Mouse (Mus musculus): ENCODE measurements around the gene Ehbp1.

Ehbp1 gene

DNA sequence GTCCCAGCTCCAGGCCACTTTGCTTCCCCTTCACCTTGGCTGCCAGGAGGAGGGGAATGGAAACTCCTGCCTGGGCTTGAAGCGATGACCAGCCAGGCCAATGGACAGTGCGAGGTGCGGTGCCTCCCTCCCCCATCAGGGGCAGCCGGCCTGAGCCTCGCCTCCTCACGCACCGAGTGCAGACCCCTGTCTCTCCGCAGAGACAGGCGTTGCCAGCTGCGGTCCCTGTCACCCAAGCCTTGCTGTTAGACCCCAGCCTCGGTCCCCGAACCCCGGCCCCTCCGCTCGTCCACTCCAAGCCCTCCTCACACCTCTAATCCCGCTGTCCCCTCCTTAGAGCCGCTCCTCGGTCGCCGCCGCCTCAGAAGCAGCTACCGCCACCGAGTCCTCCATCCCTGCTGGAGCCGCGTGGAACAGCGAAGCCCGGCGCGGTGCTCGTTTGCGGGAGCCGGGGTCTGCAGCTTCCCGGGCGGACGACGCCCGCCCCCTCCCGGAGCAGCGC is 55.7 kb downstream of the Ehbp1 start:
- no peak for DNase-seq (ENCODE audit: low spot score)

GRCm38 (mm10) chr11:22276656-22277055 is 65.4 kb downstream of the Ehbp1 start:
- DNase-seq (ENCODE audit: low spot score) = no peak

GRCm38 (mm10) chr11:22274144-22274543 is 67.9 kb downstream of the Ehbp1 start:
- no peak for DNase-seq (ENCODE audit: low spot score)

GRCm38 (mm10) chr11:22273378-22273777 is 68.7 kb downstream of the Ehbp1 start:
- DNase-seq (ENCODE audit: low spot score) = no peak

DNA sequence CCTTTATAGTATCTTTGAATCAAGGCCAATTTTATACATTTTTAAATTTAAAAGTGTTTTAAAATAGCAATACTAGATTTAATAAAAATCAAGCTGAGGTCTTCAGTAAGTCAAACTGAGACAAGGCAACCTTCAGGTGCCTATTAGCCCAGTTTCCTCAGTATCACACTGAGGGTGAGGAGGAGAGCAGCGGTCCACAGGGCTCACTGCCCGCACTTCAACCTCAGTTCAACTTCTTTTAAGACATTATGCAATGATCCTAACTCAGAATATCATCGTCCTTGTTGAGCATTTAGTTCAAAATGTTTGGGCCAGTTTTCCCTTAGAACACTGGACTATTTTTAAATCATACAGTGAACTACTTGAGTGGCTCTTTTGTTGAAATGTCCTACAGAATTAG is 70.2 kb downstream of the Ehbp1 start:
- DNase-seq (ENCODE audit: low spot score) = no peak

GRCm38 (mm10) chr11:22269643-22270042 is 72.4 kb downstream of the Ehbp1 start:
- no peak for DNase-seq (ENCODE audit: low spot score)

GRCm38 (mm10) chr11:22269173-22269572 is 72.9 kb downstream of the Ehbp1 start:
- DNase-seq (ENCODE audit: low spot score) = no peak

DNA sequence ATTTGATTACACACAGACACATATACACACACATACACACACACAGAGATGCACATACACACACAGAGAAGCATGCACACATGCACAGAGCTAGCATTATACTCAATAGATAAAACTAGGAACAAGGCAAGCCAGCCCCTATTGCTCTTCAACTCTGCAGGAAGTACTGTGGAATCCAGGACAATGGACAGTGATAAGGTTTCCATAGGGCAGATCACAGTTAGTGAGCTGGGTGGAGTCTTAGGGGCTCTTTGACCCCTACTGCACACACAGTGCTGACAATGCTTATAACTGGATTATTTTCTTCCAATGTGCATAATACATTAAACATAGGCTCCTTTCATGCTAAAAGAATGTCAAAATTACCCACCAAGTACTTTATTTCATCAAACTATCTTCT is 75.1 kb downstream of the Ehbp1 start:
- no peak for DNase-seq (ENCODE audit: low spot score)

DNA sequence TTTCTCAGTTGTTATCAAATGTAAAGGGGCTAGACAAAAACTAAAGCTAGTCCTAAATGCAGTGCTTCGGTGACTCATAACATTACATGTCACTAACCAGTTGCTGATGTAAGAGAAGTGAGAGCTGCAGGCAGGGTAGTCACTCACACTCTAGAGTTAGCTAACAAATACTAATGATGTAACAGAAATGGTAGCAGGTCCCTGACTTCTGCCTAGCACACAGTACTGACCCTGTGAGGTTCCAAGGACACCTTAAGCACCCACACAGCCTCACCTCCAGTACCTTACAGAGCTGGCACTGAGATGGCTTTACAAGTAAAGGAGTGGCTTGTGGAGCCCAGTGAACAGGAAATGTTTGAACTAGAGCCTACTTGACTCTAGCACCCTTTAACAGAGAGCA is 86.7 kb downstream of the Ehbp1 start:
- DNase-seq (ENCODE audit: low spot score) = no peak

DNA sequence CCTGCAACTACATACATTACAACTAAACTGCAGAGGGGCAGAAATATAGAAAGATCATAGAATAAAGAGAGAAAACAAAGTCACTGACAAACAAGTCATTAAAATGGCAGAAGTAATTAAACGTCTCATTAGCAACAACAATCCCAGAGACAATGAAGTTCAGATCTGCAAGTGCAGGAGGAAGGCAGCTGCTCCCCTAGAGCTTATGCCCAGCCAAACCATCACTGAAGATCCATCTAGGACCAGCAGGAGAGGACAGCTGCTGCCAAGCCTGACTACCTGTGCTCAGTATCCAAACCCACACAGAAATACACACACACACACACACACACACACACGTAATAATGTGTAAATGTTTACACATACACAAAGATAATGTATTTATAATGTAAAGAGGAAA is 92.7 kb downstream of the Ehbp1 start:
- DNase-seq (ENCODE audit: low spot score) = no peak

- no peak for DNase-seq (ENCODE audit: low spot score)
Measured at GRCm38 (mm10) chr11:22247736-22248135, 94.4 kb downstream of the Ehbp1 start.

DNA sequence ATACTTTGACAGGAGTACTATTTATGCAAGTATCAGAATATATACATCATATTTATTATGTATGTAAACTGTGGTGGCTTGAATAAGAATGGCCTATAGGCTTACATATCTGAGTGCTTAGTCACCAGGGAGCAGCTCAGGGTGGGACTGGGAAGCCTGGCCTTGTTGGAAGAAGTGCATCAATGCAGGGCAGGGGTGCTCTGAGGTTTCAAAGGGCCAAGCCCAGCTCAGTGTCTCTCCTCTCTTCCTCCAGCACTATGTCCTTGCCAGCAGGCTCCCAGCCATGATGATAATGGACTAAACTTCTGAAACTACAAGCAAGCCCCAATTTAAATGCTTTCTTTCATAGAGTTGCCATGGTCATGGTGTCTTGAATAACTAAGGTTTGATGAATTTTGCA is 95.0 kb downstream of the Ehbp1 start:
- DNase-seq (ENCODE audit: low spot score) = no peak

- DNase-seq (ENCODE audit: low spot score) = no peak
Measured at GRCm38 (mm10) chr11:22235558-22235957, 106.5 kb downstream of the Ehbp1 start.

DNA sequence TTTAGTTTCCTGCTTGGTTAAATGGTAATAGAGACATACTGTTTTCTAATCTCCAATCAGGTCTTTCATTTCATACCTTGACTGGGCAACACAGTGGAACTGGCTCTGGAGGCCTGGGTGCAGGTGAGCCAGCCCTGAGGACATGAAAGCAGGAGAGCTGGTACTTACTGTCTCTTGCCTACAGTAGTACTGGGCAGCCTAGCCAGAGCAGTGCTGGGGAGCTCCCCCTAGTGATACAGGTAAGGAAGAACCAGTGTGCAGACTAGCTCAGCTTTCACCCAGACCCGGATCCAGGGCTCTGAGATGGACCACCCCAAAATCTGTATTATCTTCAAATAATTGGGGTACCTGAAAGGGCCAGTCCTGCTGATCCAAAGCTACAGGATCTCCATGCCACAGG is 107.4 kb downstream of the Ehbp1 start:
- no peak for DNase-seq (ENCODE audit: low spot score)

DNA sequence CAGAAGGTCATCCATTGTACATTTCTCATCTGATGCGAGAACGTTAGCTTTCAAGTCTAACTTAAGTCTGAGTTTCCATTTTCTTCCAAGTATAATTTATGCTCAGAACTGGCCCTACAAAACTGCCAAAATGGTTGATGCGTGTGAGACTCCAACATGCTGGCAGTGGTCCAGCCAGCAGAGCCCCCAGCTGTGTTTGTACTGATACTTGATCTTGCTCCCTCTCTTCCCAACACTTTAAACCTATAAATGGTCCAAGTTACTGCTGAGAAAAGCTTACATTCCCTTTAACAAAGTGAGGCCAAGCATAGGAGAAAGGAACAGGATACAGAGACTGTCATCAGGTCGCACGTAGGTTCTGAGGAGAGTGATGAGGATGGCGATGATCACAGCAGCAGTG is 111.2 kb downstream of the Ehbp1 start:
- no peak for DNase-seq (ENCODE audit: low spot score)

DNA sequence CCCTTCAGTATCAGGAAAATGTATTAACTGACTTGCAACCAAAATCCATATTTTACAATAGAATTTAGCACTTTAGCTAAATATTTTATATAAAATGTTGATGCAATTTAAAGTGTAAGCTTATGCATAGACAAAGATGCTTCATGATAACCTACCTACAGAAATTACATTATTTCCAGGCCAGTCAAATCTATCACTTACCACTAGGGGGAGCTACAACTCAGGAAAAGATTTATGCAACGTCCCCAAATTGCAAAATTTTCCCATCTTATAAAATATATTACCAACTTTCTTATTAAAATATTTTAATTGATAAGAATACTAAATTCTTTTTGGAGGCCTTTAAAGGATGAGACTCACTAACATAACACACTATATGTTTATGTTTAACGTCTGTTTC is 116.5 kb downstream of the Ehbp1 start:
- peak; percentile 12 for DNase-seq (ENCODE audit: low spot score)

DNA sequence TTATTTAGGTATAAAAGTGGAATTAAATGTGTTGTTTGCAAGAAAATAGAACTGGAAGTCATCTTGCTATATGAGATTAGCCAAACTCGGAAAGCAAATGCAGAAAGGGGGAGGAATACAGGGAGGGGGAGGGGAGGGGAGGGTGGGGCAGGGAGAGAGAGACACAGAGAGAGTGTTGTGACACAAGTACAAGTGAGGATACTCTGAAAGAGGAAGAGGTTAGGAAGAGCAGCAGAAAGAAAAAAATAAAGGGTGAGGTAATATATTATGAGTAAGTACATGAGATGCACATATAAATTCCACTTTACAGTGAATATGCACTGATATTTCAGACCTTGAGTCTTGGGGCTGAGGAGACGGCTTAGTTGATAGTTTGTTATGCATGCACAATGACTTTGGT is 123.9 kb downstream of the Ehbp1 start:
- DNase-seq (ENCODE audit: low spot score) = no peak

DNA sequence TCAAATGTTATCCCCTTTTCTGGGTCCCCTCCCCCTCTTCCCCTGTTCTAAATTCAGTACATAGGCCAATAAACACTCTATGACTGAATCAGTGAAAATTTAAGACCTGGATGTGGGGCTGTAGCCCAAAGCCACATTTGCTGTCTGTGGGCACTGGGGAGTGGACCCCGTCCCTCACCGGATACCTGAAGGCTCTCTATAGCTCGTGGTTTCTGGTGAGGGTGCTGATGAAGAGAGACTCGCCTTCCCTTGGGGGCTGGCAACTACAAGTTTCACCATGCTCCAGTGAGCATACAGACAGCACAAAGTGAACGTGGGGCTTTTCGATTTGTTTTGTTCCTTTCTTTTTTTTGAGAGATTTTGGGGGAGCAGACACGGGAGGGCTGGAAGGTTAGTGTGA is 125.2 kb downstream of the Ehbp1 start:
- DNase-seq (ENCODE audit: low spot score) = no peak

- DNase-seq (ENCODE audit: low spot score) = no peak
Measured at GRCm38 (mm10) chr11:22206611-22207010, 135.5 kb downstream of the Ehbp1 start.

GRCm38 (mm10) chr11:22206191-22206590 is 135.9 kb downstream of the Ehbp1 start:
- no peak for DNase-seq (ENCODE audit: low spot score)

DNA sequence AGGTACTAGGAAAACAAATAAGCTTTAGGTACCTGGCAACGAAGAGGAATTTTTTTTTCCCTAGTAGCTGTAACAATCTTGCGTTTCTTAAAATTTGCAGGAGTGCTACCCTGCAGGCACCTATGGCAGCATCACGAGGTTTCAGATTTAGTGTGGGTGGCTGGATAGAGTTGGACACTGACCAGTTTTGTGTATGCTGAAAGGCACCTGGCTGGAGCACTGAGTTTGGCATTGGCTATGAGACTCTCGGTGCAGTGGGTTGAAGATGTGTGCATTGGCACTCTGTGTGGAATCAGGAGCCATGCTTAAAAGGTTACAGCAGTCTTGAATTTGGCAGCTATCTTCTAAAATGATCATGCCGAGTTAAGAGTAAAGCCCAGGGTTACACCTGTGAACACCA is 138.7 kb downstream of the Ehbp1 start:
- DNase-seq (ENCODE audit: low spot score) = no peak

DNA sequence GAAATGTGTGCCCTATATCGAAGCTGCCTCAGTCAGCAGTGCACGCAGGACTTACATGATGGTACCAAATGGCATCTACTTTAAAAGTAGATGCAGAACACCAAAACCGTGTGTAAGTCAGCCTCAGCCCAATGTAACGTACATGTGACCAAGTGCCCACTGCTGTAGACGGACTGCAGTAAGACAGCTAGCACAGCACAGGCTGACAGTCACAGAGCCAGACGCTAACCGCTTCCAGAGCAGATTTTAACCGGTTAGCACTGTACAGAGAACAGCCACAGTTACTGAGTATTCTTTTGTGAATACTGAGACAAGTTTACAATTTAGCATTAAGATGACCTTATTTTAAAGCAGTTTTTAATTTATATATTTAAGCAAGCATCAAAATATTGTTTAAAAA is 141.0 kb downstream of the Ehbp1 start:
- DNase-seq (ENCODE audit: low spot score) = no peak

- no peak for DNase-seq (ENCODE audit: low spot score)
Measured at GRCm38 (mm10) chr11:22199881-22200280, 142.2 kb downstream of the Ehbp1 start.

- no peak for DNase-seq (ENCODE audit: low spot score)
Measured at GRCm38 (mm10) chr11:22198406-22198805, 143.7 kb downstream of the Ehbp1 start.

DNA sequence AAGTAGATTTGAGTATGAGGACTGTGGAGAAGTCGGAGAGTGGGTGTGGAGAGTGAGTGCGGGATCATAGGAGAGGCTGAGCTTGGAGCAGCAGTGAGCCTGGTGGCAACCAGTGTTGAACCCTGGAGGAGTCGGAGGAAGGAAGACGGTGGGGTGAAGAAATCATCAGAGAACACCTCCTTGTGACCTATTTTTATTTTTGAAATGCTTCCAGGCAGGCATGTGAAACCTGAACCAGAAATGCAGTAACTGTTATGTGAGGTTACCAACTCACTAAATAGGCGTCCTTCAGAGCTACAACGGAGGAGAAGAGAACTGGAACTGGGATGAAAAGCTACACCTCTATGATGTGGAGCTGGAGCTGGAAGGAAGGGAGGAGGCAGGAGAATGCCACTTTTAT is 144.2 kb downstream of the Ehbp1 start:
- DNase-seq (ENCODE audit: low spot score) = no peak

Data from ovary, postnatal 14 days (tissue).